Mouse (Mus musculus) liver, postnatal 0 days (tissue): ENCODE data around the gene Preb.

ENCODE experiments used
- CTCF ChIP-seq: sonication (generic); IDR thresholded peaks from 2 replicates; pipeline ENCODE4 v1.5.1; 2016; ENCODE audit warnings: antibody characterized with exemption, low read depth
- EP300 ChIP-seq: IDR thresholded peaks from 2 replicates; pipeline ENCODE4 v1.6.1; 2016; ENCODE audit warnings: antibody characterized with exemption, low read depth, mild to moderate bottlenecking

DNA sequence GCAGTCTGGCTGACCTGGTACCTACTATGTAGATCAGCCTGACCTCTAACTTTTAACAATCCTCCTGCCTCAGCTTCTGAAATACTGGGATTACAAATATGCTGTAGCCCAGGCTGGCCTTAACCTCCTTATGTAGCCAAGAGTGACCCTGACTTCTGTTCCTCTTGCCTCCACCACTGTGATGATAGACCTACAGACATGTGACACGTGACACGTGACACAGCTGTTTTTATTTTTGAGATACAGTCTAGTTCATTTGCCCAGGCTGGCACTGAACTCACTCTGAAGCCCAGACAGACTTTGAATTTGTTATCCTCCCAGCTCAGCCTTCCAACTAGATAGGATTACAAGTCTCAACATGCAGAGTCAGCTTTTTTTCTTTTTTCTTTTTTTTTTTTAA, 40.8 kb upstream of the Preb start:
- TF ChIP-seq CTCF (no peak), EP300 (no peak)
